Mouse (Mus musculus) brain, embryonic 14.5 days (tissue): ENCODE measurements at regions not wholly inside any gene's neighbourhood (a gene's known extent, or its start where the extent isn't known, plus 50 kb on each side); places are given as distances from the start of the nearest gene placed in this dataset.

Experiments used
- CTCF ChIP-seq: fragments of 200-500 bp; IDR thresholded peaks from 2 replicates; pipeline ENCODE4 v1.5.1; 2012; ENCODE audit warnings: inconsistent platforms, mild to moderate bottlenecking, moderate library complexity, borderline replicate concordance; ENCODE audit not compliant: insufficient read depth, insufficient read length; ENCODE audit errors: extremely low read depth
- POLR2A ChIP-seq: fragments of 200-500 bp; IDR thresholded peaks from 2 replicates; pipeline ENCODE4 v1.6.1; 2012; ENCODE audit warnings: mild to moderate bottlenecking, inconsistent platforms, borderline replicate concordance; ENCODE audit not compliant: poor library complexity, insufficient read depth, insufficient read length, severe bottlenecking; ENCODE audit errors: extremely low read depth

GRCm38 (mm10) chr4:103552476-103552875 lies 66.7 kb upstream of the Dab1 start:
- no peak for TF ChIP-seq POLR2A
- no peak for TF ChIP-seq CTCF
